In genomic region chr6:72232870-72233269, GRCm38 (mm10) we compare ENCODE assay signal across 8 mouse cellular contexts. TPM values are rescaled to one million over a fixed set of nuclear protein-coding genes. Genes with fewer than 3 reads are reported as not detected.
DNase-seq lines count a peak whose midpoint lies in the region; ATAC-seq and TF ChIP-seq lines count a peak whose summit lies in the region.

No protein-coding gene starts in this region.

- H3K4me3 ChIP-seq in heart, embryonic 14.5 days (ENCODE audit: control insufficient read depth in 1 of 2, insufficient read depth in 1 of 2, low read depth in 1 of 2, low read length in 2 of 2), result peak overlapping the region; percentile 68 to 71
- peak overlapping the region; percentile 73 for H3K4me3 ChIP-seq in testis, adult 2 months (ENCODE audit: control insufficient read depth, low read depth, low read length)
- peak overlapping the region; percentile 81 for H3K4me3 ChIP-seq in limb, embryonic 13.5 days
- H3K4me3 ChIP-seq in stomach, postnatal 0 days (ENCODE audit: low read depth, low read length), result no peak overlapping the region; the same call in 1 of the 2 replicates

- H3K9me3 ChIP-seq in heart, embryonic 14.5 days (ENCODE audit: control insufficient read depth, low read length), result no peaks in the 10 kb centered on the region
- no peaks in the 10 kb centered on the region for H3K9me3 ChIP-seq in limb, embryonic 13.5 days
- H3K9me3 ChIP-seq in stomach, postnatal 0 days (ENCODE audit: control insufficient read depth, low read length), result no peaks in the 10 kb centered on the region

- H3K36me3 ChIP-seq in heart, embryonic 14.5 days (ENCODE audit: control insufficient read depth, insufficient read depth, low read length), result no peaks in the 10 kb centered on the region
- H3K36me3 ChIP-seq in testis, adult 2 months (ENCODE audit: control insufficient read depth, insufficient read depth, low read length), result no peaks in the 10 kb centered on the region
- peaks cover 4% of the 10 kb centered on the region for H3K36me3 ChIP-seq in limb, embryonic 13.5 days
- H3K36me3 ChIP-seq in stomach, postnatal 0 days (ENCODE audit: control insufficient read depth, insufficient read depth, low read length), result no peaks in the 10 kb centered on the region

- no peak for DNase-seq in heart, postnatal 10 days
- DNase-seq in testis, postnatal 14 days (ENCODE audit: low spot score), result no peak
- DNase-seq in stomach, postnatal 0 days (ENCODE audit: low spot score), result no peak
- DNase-seq in adrenal gland, adult 2 months, result no peak

- WGBS in heart, embryonic 14.5 days, result 63% methylated on average over 5 of the region's 5 CpGs
- 62% methylated on average over 5 of the region's 5 CpGs for WGBS in limb, embryonic 13.5 days
- WGBS in stomach, postnatal 0 days, result 68% methylated on average over 5 of the region's 5 CpGs

- TF ChIP-seq POLR2A in testis, adult 2 months (IDR thresholded peaks at IDR 0.05; ENCODE audit: control insufficient read depth, low read depth, low read length), result no peak

- intact Hi-C loops in heart, postnatal 10 days (cut with DNase I), result no loop called here

- peak overlapping the region; percentile 98 for H3K4me2 ChIP-seq in heart, embryonic 14.5 days (ENCODE audit: low read length)
- H3K4me2 ChIP-seq in limb, embryonic 13.5 days (replicated peaks), result peak overlapping the region; percentile 96
- H3K4me2 ChIP-seq in stomach, postnatal 0 days (replicated peaks; ENCODE audit: low read depth), result peak overlapping the region; percentile 96

- peaks cover 21 to 33% of the 10 kb centered on the region in 2 experiments for H3K4me1 ChIP-seq in heart, embryonic 14.5 days (ENCODE audit: control insufficient read depth in 2 of 2, insufficient read depth in 2 of 2, low read length in 2 of 2)
- H3K4me1 ChIP-seq in testis, adult 2 months (ENCODE audit: control insufficient read depth, insufficient read depth, low read length), result peaks cover 24% of the 10 kb centered on the region
- H3K4me1 ChIP-seq in limb, embryonic 13.5 days, result peaks cover 73% of the 10 kb centered on the region
- H3K4me1 ChIP-seq in stomach, postnatal 0 days (replicated peaks; ENCODE audit: control insufficient read depth, insufficient read depth), result peaks cover 5% of the 10 kb centered on the region

- H3K27ac ChIP-seq in heart, embryonic 14.5 days (replicated peaks in 1 of 2; ENCODE audit: control insufficient read depth in 1 of 2, insufficient read depth in 1 of 2, low read depth in 2 of 2, low read length in 2 of 2), result no peak overlapping the region
- no peak overlapping the region for H3K27ac ChIP-seq in testis, adult 2 months (ENCODE audit: control insufficient read depth, insufficient read depth, low read depth, low read length)
- no peak overlapping the region for H3K27ac ChIP-seq in limb, embryonic 13.5 days
- H3K27ac ChIP-seq in stomach, postnatal 0 days (replicated peaks), result no peak overlapping the region

- no peaks in the 10 kb centered on the region for H3K27me3 ChIP-seq in heart, embryonic 14.5 days (ENCODE audit: control insufficient read depth, insufficient read depth, low read length)
- no peaks in the 10 kb centered on the region for H3K27me3 ChIP-seq in testis, adult 2 months (ENCODE audit: control insufficient read depth, insufficient read depth, low read length)
- H3K27me3 ChIP-seq in limb, embryonic 13.5 days, result peaks cover 9% of the 10 kb centered on the region; the same call in 1 of the 2 replicates
- peaks cover 5% of the 10 kb centered on the region; the same call in 1 of the 2 replicates for H3K27me3 ChIP-seq in stomach, postnatal 0 days (ENCODE audit: control insufficient read depth, insufficient read depth, low read length)

- no peak for TF ChIP-seq CTCF in testis, adult 2 months (IDR thresholded peaks at IDR 0.05; ENCODE audit: control insufficient read depth, insufficient read depth, insufficient replicate concordance, low read depth, low read length)
- TF ChIP-seq CTCF in stomach, postnatal 0 days (IDR thresholded peaks at IDR 0.05; ENCODE audit: low read depth), result no peak

- peak overlapping the region; percentile 74 for H3K9ac ChIP-seq in heart, embryonic 14.5 days (ENCODE audit: low read length)
- H3K9ac ChIP-seq in limb, embryonic 13.5 days, result peak overlapping the region; percentile 81
- H3K9ac ChIP-seq in stomach, postnatal 0 days (ENCODE audit: low read length), result no peak overlapping the region

- TF ChIP-seq EP300 in stomach, postnatal 0 days (optimal IDR thresholded peaks at IDR 0.05), result no peak

- no peak for ATAC-seq in heart, embryonic 14.5 days (ENCODE audit: insufficient number of reproducible peaks, insufficient read depth, low FRiP score, low read depth)
- no peak for ATAC-seq in limb, embryonic 13.5 days (ENCODE audit: low FRiP score, low read depth)
- ATAC-seq in stomach, postnatal 0 days (ENCODE audit: low FRiP score, low TSS enrichment), result no peak
- ATAC-seq in cerebellum, adult (ENCODE audit: insufficient number of reproducible peaks, low FRiP score, low TSS enrichment), result no peak

RNA-seq across cellular contexts. Expression of gene Atoh8, which starts 2.5 kb away (rescaled TPM):
- polyA plus RNA-seq in heart, embryonic 14.5 days (2014; fragmentation: Nextera tagmentation; extraction: Ambion mirVana), result 8.9 and 12.0 TPM in 2 replicates
- 1 to 10 TPM; 8.6 TPM for total RNA-seq in heart, postnatal 10 days (2021)
- 390 and 420 TPM in 2 replicates for polyA plus RNA-seq in testis, adult 2 months (2012; rRNA removed)
- 31.5 and 32.3 TPM in 2 replicates for polyA plus RNA-seq in limb, embryonic 13.5 days (2015; fragmentation: Nextera tagmentation; extraction: Ambion mirVana)
- 5.5 and 6.0 TPM in 2 replicates for polyA plus RNA-seq in stomach, postnatal 0 days (2015; fragmentation: Nextera tagmentation; extraction: Ambion mirVana)
- 1 to 10 TPM; 2.3 to 3.1 TPM for total RNA-seq in adrenal gland, adult 2 months (2021)
- polyA plus RNA-seq in adrenal gland, adult 2 months (2012; rRNA removed), result 5.5 and 8.3 TPM in 2 replicates

Comparison
In these comparisons a context has a peak if more than half of its experiments do, and no peak if none do; other contexts are left out.
1. RNA of gene Atoh8, which starts 2.5 kb away (polyA plus RNA-seq): 390 to 420 TPM in testis, adult 2 months; 31.5 to 32.3 TPM in limb, embryonic 13.5 days, 8.9 to 12.0 TPM in heart, embryonic 14.5 days, 5.5 to 8.3 TPM in adrenal gland, adult 2 months and 5.5 to 6.0 TPM in stomach, postnatal 0 days; every median in the first group is over 10 times any median in the second.
2. Peak in every context shown above with its lines, with median percentiles within 50 percentile points of each other: H3K4me2 ChIP-seq.